Mouse (Mus musculus) layer of hippocampus, adult 2 months (tissue): ENCODE results near the gene Fbxo45. TPM values are rescaled to one million over a fixed set of nuclear protein-coding genes. Genes with fewer than 3 reads are reported as not detected.
"Not testable (repeated sequence)": the region's sequence is repeated elsewhere in the genome, so short reads cannot be mapped to it uniquely, and the experiment has no call there.

Experiments
- DNase-seq, 2 experiments: peaks; one replicate each; pipeline ENCODE4 v3.0.0; 2022; ENCODE audit warnings: low spot score in 2 of 2
- H3K27ac ChIP-seq: fragments of 200-600 bp; 2 replicates; pipeline ENCODE4 v1.8.1; 2022
- H3K4me3 ChIP-seq: fragments of 200-600 bp; 2 replicates; pipeline ENCODE4 v1.8.1; 2022; ENCODE audit warnings: mild to moderate bottlenecking
- CTCF ChIP-seq: fragments of 200-600 bp; conservative IDR thresholded peaks from 2 replicates; pipeline ENCODE4 v1.8.1; 2022; ENCODE audit warnings: antibody characterized with exemption, mild to moderate bottlenecking, moderate library complexity
- long read RNA-seq, 2 experiments: library from polyadenylated mRNA; stranded (forward); transcript quantifications; one replicate each; pipeline ENCODE4 v2.0.0; 2021; ENCODE audit warnings: borderline mapping rate in 2 of 2
- total RNA-seq, 2 experiments: library from RNA; stranded (reverse); gene quantifications; 2 replicates each; pipeline ENCODE4 v1.2.3; 2021

Gene Fbxo45
- 10 to 100 TPM; 46.4 to 47.8 TPM for total RNA-seq
- long read RNA-seq, experiment 1, full-length matches to known transcripts, result 64 of 74 reads
- long read RNA-seq, experiment 1, partial matches to known transcripts, result 0 of 74 reads
- long read RNA-seq, experiment 1, other reads (novel, unspliced or antisense), result 10 of 74 reads
- long read RNA-seq, experiment 2, full-length matches to known transcripts, result 117 of 128 reads
- long read RNA-seq, experiment 2, partial matches to known transcripts, result 1 of 128 reads
- long read RNA-seq, experiment 2, other reads (novel, unspliced or antisense), result 10 of 128 reads

DNA sequence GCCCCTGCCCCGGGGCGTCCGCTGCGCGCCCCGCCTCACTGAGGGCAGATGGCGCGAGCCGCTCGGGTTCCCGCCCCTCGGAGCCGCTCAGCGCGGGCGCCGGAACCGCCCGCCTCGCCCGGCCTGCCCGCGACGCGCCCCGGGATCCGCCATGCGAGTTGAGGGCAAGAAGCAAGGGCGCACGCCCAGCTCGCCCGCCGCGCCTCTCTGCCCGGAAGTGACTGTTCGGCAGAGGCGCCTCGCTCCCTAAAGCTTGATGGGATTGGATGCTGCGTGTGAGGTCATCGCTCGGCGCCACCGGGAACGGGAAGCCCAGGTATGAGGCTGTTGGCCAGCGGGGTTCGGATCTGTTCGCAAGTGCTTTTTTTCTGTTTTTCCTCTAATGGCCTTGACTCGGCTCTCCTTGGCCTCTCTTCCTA, at the start of gene Fbxo45, which contains the start of gene Wdr53:
TSS of gene Fbxo45 (minus strand) at position 207 of the 419 bp plus-strand sequence.
TSS of gene Wdr53 (plus strand) at position 276 of the 419 bp plus-strand sequence.
- no peak for TF ChIP-seq CTCF
- Histone ChIP-seq H3K4me3 (peak within 1 kb of the TSS; percentile 87), H3K27ac (peak within 1 kb of the TSS; percentile 88)
- DNase-seq, result peak; percentile 98

DNA sequence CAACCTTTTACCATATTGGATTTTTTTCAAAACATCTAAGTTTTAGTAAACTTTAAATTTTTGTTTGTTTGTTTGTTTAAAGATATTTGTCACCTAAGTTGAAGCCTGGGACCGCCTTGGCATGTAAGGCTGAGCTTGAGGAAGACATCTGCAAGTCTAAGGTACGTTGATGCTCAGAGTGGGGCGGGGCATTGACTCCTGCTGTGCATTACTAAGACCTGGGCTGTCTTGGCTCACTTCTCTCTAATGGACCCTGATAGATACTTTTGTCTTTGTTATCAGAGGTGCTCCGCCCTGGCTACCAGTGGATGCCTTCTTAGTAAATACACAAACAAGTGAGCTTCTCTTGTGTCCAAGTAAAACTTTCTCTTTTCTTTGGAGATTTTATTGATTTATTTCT, 44.9 kb upstream of the Fbxo45 start:
- Histone ChIP-seq H3K27ac (no peak overlapping the region), H3K4me3 (no peak overlapping the region)
- no peak for TF ChIP-seq CTCF
- DNase-seq, result no peak

DNA sequence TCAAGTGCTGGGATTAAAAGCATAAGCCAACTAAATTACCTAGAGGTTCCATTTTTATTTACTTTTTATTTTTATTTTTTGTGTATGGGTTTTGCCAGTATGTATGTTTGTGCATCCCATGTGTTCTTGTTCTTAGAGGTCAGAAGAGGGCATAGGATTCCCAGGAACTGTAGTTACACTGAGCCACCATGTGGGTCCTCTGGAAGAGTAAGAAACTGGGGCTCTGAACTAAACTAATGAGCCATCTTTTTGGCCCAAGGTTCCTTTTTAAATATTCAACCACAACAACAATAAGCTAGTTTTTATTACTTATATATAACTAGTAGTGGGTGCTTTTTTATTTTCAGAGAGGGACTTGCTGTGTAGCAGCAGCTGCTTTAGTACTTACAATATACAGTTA, 35.6 kb upstream of the Fbxo45 start:
- Histone ChIP-seq H3K4me3 (no peak overlapping the region), H3K27ac (no peak overlapping the region)
- no peak for DNase-seq
- TF ChIP-seq CTCF, result peak; percentile 55

DNA sequence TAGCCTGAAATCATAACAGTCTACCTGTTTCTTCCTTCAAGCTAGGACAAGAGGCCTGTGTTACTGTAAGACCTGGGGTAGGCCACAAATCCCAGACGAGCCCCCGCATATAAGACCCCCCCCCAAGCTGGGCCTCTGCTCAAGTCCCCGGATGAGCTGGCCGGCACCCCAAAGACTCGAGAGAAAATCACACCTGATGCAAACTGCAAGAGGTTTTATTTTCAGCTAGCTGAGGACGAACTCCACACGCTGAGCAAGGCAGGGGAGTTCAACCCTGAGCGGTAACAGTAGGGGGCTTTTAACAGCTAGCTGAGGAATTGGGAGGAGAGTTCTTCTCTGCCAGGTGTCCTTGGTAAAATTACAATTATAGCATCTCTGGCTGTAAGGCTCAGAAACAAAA, 33.3 kb upstream of the Fbxo45 start:
- H3K27ac ChIP-seq, result no peak overlapping the region
- TF ChIP-seq CTCF, result no peak
- DNase-seq, result no peak
- H3K4me3 ChIP-seq, result no peak overlapping the region

DNA sequence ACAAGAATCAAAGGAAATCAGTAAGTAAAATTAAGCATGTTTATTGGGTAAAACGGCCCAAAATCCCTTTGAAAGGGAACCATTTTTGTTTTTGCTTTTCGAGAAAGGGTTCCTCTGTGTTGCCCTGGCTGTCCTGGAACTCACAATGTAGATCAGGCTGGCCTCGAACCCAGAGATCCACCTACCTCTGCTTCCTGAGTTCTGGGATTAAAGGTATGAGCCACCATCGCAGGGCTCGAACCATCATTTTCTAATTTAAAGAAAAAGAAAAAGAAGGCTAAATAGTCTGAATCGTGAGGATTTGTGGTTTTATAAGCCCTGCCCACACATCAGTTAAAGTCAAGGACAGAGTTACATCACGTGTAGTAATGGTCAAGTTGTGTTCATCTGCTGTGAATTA, 31.4 kb upstream of the Fbxo45 start:
- Histone ChIP-seq H3K4me3 (peak overlapping the region; percentile 80), H3K27ac (peak overlapping the region; percentile 94)
- no peak for DNase-seq
- TF ChIP-seq CTCF, result no peak

DNA sequence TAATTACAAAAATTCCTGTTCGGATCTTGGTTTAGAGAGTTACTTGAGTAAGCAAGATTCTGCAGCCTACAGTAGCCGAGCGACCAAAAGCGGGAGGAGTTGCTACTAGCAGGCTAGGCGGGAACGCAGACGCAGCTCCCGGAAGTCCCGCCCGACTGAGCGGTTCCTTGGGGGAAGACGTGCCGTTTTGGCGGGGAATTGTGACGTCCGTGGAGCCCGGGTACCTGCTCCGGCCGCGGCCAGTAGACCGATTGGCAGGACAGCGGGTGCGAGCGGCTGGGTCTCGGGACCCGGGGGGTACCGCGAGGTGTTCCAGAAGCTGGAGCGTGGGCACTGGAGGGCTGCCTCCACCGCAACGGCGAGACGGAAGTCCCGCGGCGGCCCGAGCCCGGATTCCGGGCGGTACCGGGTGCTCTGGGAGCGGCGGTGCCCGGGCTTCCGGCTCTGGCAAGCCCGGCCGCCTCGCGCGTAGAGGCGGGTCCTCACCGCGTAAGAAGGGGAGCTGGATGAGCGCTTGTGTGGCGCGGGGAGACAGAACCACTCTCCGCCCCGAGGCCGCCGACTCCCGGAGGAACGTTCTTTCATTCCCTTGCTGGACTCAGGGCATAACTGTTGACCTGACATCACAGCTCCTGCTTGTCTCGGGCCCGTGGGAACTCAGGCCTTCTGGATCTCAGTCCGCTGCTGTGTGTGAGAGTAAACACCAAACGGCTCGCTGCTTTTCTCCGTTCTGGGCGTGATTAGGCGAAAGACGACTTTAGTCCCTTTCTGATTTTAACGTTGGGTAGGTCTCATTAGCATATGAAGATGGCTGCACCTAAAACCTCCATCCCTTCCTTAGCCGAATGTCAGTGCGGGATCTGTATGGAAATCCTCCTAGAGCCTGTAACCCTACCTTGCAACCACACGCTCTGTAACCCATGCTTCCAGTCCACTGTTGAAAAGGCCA, 30.6 kb upstream of the Fbxo45 start, which contains the start of gene Rnf168:
TSS of gene Rnf168 (plus strand) at position 152 of the 949 bp plus-strand sequence.
- Histone ChIP-seq H3K27ac (peak within 1 kb of the TSS; percentile 94), H3K4me3 (peak within 1 kb of the TSS; percentile 80)
- no peak for TF ChIP-seq CTCF

DNA sequence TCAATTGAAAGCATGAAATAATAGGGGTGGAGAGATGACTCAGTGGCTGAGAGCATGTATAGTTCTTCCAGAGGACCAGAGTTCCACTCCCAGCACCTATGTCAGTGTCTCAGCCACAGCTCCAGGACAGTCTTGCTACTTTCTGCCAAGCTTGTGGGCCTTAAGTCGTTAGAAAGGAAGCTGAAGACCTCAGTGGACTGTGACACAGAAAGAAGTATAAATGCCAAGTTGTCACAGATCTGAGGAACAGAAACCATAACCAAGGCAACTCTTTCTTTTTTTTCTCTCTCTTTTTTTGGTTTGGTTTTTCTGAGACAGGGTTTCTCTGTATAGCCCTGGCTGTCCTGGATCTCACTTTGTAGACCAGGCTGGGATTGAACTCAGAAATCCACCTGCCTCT, 28.9 kb upstream of the Fbxo45 start:
- Histone ChIP-seq H3K4me3 (no peak overlapping the region), H3K27ac (no peak overlapping the region)
- TF ChIP-seq CTCF, result no peak
- no peak for DNase-seq

More for the DNA sequence above, 30.6 kb upstream of the Fbxo45 start, which contains the start of gene Rnf168:
- DNase-seq, result peak; percentile 92

DNA sequence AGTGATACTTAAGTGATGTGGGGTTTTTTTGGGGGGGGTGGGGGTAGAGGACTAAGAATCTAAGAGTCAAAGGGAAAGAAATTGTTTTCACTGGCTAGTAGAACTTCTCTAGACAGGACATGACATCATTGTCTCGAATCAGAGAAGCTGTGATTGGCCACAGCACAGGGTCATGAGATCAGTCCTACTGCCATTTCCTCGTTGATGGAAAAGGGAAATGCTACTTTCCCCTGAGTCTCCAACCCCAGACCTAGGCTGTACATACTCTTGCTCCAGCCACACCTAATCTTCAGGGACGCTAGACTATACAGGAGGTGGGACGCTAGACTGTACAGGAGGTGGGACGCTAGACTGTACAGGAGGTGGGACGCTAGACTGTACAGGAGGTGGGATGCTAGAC, 28.1 kb upstream of the Fbxo45 start:
- no peak overlapping the region for H3K27ac ChIP-seq
- TF ChIP-seq CTCF, result no peak
- DNase-seq, result no peak
- H3K4me3 ChIP-seq, result no peak overlapping the region

DNA sequence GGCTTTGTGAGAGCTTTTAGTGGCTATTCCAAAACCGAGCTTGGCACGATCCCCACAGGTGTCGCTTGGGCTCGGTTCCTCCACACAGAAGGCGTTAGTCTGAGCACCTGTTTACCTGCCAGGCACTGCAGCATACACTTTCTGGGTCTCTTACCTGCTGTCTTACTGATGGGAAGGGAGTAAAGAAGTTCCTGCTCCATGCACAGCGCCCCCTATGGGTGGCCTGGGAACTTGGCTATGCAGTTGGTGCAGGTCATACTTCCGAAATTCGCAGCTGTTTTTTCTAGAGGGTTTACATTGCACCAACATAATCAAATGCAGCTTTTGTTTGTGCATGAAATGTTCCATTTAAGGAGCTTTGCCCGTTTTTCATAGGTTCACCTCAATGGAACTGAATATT, 26.4 kb upstream of the Fbxo45 start:
- Histone ChIP-seq H3K4me3 (no peak overlapping the region), H3K27ac (no peak overlapping the region)
- no peak for DNase-seq

DNA sequence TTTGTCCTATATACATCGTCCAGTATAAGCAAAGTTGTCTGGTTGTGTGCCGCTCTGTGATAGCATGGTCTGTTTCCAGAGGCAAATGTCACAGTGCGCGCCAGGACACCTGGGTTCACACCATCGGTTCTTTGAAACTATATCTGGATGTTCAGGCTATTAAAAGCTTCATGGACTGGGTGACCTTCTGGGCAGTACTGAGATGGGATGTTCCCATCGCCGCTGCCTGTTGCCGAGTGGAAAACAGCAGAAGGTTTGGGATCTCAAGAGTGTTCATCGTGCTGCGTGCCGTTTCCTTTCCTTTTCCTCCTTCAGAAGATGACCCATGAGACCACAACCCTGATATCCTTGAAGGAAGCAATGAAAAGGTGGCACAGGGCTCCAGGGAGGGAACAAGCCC, 24.3 kb upstream of the Fbxo45 start, which contains the start of gene Smco1:
TSS of gene Smco1 (plus strand) at position 178 of the 400 bp plus-strand sequence.
- Histone ChIP-seq H3K27ac (no peak within 1 kb of the TSS), H3K4me3 (no peak within 1 kb of the TSS)
- TF ChIP-seq CTCF, result no peak
- DNase-seq, result no peak

More for the DNA sequence above, 26.4 kb upstream of the Fbxo45 start:
- TF ChIP-seq CTCF, result peak; percentile 75

DNA sequence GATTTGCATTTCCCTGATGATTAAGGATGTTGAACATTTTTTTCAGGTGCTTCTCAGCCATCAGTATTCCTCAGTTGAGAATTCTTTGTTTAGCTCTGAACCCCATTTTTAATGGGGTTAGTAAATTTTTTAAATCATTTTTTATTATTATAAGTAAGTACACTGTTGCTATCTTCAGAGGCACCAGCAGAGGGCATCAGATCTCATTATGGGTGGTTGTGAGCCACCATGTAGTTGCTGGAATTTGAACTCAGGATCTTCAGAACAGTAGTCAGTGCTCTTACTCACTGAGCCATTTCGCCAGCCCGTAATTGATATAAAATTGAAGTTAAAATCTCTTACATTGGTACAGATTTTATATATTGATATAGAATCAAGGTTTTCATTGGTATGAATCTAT, 17.3 kb upstream of the Fbxo45 start:
- H3K27ac ChIP-seq, H3K4me3 ChIP-seq, DNase-seq: not testable (repeated sequence)
- peak; percentile 74 for TF ChIP-seq CTCF

DNA sequence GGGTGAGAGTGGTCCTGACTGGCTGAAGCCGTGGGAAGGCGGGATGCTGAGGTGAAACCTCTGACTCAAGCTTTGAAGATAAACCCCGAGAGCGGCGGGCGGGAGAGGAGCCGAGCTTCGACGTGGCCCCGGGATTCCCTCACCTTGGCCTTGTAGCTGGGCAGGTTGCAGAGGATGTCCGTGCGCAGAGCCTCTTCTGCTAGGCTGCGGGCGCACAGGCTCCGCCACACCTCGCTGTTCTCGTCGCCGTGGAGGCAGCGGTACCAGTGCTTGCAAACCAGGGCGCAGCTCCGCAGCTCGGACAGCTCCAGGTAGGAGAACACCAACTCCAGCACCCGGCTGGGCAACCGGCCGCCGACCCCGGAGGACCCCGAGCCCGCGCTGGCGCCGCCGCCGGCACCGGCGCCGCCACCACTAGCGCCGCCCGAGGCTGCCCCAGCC, 587 bp downstream of the Fbxo45 start:
- Histone ChIP-seq H3K4me3 (peak overlapping the region; percentile 87), H3K27ac (peak overlapping the region; percentile 88)
- peak in 1 of 2 experiments; percentile 38 for DNase-seq
- TF ChIP-seq CTCF, result no peak

DNA sequence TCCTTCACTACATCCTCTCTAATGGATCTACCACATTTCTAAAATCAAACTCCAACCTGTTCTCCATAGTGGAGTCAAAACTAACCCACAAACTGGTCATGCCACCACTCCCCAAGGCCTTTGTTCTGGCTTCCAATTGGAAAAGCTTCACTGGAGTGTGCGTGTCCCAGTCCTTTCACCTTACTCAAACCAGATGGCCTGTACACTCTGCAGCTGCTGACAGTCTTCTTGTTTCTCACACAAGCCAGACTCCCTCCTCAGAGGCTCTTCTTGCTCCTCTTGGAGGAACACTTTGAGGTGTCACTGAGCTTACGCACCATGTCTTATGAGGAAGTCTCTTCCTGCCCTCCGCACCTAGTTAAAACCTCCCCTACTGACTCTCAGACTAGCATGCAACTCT, 3.1 kb downstream of the Fbxo45 start:
- Histone ChIP-seq H3K4me3 (no peak overlapping the region), H3K27ac (no peak overlapping the region)
- no peak for TF ChIP-seq CTCF

More for the DNA sequence above, 3.1 kb downstream of the Fbxo45 start:
- DNase-seq, result no peak
